Mouse (Mus musculus): ENCODE data around the gene Zfp738.
"Not testable (repeated sequence)": the region's sequence is repeated elsewhere in the genome, so short reads cannot be mapped to it uniquely, and the experiment has no call there.

Zfp738 gene

DNA sequence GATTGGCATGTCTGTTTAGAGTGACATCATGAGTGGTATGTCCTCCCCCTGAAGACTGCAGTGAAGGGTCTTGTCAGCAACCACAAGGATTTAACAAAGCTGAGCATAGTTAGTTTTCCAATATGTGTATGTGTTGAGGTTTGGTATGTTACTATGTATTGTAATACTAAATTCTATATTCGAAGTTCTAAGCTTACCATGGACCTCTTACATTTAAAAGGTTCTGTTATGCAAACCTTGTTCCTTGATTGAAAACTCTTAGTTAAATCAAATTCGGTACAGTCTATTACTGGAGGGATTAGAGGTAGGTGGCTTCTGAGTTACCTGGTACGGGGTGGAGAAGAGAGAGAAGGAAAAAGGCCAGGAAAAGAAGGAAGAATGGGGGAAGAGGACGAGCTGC, at the start of gene Zfp738:
TSS of gene Zfp738 (minus strand) at position 101 of the 400 bp plus-strand sequence.
- DNase-seq: no peak

DNA sequence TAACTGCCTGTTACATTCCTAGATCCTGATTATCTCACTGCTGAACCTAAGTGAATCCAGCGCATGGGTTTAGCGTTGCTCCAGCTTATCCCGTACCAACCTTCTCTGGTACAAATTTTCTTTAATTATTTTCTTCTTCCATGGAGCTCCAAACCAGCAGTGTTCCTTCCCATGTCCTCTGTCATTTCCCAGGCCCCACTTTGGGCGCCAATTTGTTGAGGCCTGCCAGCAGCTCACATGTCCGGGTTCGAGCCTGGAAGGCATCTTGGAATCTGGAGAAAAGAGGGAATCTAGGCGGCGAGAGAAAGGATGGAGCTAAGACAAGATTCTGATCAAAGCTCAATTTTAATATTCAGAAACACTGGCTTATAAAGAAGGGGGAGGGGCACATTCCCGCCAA, 47.5 kb upstream of the Zfp738 start:
- not testable (repeated sequence) for DNase-seq

DNA sequence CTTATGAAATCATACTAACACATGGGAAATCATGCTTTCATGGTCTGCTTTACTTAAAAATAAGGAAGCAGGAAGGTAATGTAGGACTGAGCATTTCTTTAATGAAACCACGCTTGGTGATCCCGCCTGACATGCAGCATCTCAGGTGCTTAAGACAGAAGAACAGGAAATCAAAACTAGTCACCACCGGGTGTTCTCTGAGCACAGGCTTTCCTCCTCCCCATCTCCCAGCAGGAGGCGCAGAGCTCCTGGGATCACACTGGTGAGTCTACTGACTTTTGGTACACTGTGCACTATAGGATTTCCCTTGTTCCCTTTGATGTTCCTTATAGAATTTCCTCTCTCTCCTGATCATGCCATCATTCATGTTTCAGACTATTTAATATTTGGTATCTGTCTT, 42.6 kb upstream of the Zfp738 start:
- peak; percentile 28 to 35 for DNase-seq

DNA sequence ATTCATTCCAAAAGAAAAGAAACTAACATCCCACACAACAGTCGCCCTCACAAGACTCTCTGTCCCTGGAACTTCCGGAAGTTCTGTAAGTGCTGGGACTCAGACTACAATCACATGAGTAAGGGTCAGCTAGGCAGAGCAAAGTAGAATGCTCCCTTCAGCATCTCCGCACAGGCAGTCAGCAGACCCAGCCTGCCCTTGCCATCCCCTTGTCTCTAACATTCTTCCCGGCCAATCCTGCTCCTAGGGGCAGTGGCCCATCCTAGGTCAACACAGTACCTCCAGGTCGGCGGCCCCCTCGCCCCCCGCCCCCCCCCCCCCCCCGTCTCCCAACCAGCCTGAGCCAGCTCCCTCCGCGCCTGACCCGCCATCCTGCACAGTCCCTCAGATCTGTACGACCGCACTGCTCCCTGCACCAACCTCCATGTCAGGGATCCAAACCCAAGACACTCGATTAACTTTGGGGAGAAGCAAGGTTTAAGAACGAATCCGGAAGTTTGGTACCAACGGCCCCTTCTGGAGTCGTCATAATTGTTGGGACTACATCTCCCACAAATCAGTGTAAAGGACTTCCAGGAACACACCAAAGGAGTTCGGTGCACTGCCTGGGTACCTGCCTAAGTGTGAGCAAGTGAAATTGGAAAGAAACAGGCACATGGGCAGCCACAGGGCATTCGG, 41.9 kb upstream of the Zfp738 start, which contains the start of gene Zfp65:
TSS of gene Zfp65 (minus strand) at position 533 of the 678 bp plus-strand sequence.
- DNase-seq: peak; percentile 61 to 70

DNA sequence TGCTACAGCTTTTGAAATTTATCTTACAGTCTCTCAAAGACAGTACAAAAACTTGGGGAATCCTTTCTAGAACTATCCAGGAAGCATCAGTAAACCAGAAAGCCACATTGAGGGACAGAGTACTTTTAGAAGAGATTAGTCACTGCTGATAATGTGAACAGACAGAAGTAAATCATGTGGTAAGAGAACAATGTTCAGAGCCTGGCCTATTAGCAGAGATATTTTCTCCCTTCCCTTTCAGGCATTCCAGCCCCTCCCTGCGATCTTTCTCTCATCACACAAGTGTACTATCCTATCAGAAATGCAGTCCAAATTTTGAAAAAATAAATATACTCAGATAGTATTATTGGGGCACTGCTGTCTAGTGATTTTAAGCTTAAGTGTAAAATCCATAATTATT, 41.2 kb upstream of the Zfp738 start:
- DNase-seq: no peak

DNA sequence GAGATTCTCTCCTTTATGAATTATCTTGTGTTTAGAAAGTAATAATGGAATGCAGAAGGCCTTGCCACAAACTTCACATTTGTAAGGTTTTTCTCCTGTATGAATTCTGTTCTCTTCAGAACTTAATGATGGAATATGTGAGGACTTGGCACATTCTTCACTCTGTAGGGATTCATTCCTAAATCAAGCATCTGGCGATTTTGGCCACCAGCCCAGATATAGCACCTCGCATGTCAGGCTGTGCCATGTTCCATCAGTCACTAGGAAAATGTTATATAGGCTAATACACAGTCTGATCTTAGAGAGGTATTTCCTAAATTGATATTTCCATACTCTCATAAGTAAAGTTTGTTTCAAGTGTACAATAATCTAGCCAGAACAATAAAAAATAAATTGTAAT, 38.5 kb upstream of the Zfp738 start:
- peak; percentile 30 to 44 for DNase-seq

DNA sequence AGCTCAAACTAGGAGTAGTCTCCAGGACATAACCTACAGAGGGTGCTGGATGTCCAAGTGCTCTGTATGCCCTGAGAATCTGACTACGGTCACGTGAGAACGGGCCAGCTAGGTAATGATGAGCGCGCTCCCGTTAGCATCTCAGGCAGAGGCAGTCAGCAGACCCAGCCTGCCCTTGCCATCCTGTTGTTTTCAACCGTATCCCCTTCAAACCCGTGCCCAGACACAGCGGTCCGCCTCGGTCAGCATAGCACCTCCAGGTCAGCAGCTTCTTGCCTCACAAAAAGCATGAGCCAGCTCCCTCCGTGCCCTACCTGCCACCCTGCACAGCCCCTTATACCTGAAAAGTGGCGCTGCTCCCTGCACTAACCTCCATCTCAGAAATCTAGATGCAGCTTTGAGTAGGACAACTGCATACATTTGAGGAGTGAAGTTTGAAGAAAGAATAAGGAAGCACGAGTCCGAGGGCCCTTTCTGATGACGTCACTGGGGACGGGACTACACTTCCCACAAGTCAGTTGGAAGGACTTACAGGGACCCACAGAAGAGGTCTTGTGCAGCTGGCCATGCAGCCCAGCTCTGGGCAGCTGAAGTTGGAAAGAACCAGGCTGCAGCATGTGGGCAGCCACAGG, 37.1 kb upstream of the Zfp738 start:
- peak; percentile 90 to 91 for DNase-seq

DNA sequence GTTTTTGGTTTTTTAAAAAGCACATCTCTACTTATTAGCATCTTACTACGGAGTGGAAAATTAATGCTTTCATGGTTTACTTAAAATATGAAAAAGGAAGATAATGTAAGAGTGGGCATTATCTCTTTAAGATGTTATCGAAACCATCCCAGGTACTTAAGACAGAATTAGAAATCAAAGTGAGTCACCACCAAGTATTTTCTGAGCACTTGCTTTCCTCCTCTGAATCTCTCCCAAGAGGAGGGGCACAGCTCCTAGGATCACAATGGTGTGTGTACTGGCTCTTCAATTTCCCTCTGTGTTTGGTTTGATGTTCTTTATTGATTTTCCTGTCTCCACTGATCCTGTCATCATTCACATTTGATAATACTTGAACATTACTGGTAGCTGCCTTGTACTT, 3.0 kb downstream of the Zfp738 start:
- DNase-seq: not testable (repeated sequence)

DNA sequence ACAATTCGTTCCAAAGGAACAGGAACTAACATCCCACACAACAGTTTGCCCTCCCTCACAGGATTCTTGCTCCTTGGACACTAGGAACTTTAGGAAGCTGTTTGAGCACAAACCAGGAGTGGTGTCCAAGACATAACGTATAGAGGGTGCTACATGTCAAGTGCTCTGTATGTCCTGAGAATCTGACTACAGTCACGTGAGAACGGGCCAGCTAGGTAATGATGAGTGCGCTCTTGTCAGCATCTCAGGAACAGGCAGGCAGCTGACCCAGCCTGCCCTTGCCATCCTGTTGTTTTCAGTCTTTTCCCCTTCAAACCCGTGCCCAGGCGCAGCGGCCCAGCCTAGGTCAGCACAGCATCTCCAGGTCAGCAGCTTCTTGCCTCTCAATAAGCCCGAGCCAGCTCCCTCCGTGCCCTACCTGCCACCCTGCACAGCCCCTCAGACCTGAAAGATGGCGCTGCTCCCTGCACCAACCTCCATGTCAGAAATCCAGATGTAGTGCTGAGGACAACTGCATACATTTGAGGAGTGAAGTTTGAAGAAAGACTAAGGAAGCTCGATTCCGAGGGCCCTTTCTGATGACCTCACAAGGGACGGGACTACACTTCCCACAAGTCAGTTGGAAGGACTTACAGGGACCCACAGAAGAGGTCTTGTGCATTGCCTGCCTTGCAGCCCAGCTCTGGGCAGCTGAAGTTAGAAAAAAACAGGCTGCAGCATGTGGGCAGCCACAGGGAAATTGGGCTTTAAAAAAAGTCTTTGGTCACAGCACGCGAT, 3.7 kb downstream of the Zfp738 start:
- DNase-seq: peak; percentile 82 to 87

DNA sequence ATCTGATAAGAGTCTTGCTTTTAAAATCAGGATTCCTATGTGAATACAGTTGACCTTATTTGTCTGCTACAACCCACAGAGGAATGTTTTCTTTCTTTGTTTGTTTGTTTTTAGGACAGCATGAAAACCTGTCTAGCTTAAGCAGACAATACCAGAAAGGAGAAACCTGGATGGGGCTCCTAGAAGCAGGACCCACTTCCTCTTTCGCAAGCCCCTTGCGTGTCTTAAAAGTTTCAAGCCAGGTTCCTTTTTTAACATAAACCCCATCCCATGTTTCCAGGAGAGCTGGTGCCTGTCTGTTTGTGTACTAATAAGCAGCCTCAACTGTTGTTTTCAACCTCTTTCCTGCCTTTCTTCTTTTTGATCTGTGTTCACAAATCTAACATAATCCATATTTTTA, 12.0 kb downstream of the Zfp738 start:
- DNase-seq: no peak

DNA sequence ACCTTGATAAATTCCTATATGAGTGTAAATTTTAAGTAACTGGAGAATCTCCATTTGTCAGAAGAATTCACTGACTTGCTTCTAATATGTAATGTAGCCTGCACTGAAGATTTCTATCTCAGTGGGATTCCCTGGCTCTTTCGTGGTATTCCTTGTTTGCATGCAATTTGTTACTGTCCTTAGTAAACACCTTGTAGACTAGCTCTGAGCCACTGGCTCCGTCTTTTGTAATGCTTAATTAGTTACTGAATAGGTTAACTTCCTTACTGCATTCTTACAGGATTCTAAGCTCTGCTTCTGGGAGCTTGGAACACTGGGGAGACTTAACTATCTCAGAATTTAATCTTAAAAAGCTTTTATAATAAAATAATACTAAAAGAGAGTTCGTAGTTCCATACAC, 34.4 kb downstream of the Zfp738 start:
- no peak for DNase-seq

DNA sequence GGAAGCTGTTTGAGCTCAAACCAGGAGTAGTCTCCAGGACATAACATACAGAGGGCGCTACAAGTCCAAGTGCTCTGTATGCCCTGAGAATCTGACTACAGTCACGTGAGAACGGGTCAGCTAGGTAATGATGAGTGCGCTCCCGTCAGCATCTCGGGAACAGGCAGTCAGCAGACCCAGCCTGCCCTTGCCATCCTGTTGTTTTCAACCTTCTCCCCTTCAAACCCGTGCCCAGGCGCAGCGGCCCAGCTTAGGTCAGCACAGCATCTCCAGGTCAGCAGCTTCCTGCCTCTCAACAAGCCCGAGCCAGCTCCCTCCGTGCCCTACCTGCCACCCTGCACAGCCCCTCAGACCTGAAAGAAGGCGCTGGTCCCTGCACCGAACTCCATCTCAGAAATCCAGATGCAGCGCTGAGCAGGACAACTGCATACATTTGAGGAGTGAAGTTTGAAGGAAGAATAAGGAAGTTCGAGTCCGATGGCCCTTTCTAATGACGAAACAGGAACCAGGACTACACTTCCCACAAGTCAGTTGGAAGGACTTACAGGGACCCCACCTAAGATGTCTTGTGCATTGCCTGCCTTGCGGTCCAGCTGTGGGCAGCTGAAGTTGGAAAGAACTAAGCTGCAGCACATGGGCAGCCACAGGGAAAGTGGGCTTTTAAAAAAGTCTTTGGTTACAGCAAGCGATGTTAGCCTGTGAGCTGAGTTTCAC, 49.4 kb downstream of the Zfp738 start, which contains the start of the genes Gm49345 and Zfp729a:
TSS of gene Gm49345 (minus strand) at position 476 of the 714 bp plus-strand sequence.
TSS of gene Zfp729a (minus strand) at position 498 of the 714 bp plus-strand sequence.
- DNase-seq: peak; percentile 81 to 86

DNA sequence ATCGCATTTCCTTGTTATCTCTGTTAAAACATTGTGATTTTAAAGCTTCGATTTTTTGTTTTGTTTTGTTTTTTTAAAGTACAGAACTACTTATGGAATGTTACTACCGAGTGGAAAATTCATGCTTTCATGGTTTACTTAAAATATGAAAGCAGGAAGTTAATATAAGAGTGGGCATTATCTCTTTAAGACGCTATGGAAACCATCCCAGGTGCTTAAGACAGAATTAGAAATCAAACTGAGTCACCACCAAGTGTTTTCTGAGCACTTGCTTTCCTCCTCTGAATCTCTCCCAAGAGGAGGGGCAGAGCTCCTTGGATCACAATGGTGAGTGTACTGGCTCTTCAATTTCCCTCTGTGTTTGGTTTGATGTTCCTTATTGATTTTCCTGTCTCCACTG, 76.8 kb downstream of the Zfp738 start:
- peak in 1 of 2 experiments; percentile 12 for DNase-seq

DNA sequence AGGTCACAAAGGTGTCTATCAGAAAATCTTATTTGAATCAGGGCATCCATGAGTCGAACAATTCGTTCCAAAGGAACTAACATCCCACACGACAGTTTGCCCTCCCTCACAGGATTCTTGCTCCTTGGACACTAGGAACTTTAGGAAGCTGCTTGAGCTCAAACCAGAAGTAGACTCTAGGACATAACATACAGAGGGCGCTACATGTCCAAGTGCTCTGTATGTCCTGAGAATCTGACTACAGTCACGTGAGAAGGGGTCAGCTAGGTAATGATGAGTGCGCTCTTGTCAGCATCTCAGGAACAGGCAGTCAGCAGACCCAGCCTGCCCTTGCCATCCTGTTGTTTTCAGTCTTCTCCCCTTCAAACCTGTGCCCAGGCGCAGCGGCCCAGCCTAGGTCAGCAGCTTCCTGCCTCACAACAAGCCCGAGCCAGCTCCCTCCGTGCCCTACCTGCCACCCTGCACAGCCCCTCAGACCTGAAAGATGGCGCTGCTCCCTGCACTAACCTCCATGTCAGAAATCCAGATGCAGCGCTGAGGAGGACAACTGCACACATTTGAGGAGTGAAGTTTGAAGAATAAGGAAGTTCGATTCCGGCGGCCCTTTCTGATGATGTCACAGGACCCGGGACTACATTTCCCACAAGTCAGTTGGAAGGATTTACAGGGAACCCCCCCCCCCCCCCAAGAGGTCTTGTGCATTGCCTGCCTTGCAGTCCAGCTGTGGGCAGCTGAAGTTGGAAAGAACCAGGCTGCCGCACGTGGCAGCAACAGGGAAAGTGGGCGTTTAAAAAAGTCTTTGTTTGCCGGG, 77.6 kb downstream of the Zfp738 start, which contains the start of gene Zfp729b:
TSS of gene Zfp729b (minus strand) at position 642 of the 811 bp plus-strand sequence.
- DNase-seq: peak; percentile 92 to 93

All from cerebellum, postnatal 14 days (tissue).